Mouse (Mus musculus) cerebellum, adult 2 months (tissue): Measurements from ENCODE around the gene Tnpo1.

ENCODE experiments used
- CTCF ChIP-seq: fragments of 200-500 bp; IDR thresholded peaks from 2 replicates; pipeline ENCODE4 v1.5.1; 2011; ENCODE audit warnings: low read depth, mild to moderate bottlenecking, control low read depth, low read length, moderate library complexity, borderline replicate concordance; ENCODE audit not compliant: insufficient read depth
- POLR2A ChIP-seq: fragments of 200-500 bp; IDR thresholded peaks from 2 replicates; pipeline ENCODE4 v1.6.1; 2011; ENCODE audit warnings: low read length, control low read depth, borderline replicate concordance; ENCODE audit not compliant: insufficient read depth

DNA sequence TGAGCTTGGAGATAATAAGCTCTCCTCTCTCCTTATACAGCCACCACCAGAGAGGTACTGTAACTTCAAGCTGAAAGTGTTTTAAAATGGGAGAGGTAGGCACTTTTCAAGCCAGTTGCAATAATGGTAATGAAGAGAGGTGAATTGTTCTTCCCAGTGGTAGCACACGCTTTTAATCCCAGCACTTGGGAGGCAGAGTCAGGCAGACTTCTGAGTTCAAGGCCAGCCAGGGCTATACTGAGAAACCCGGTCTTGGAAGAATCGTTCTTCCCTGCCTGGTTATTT, 716 bp upstream of the Tnpo1 start:
- TF ChIP-seq CTCF (no peak), POLR2A (no peak)
